Mouse (Mus musculus): ENCODE data around the gene Lcn11. TPM values are rescaled to one million over a fixed set of nuclear protein-coding genes. Genes with fewer than 3 reads are reported as not detected.

Gene Lcn11
- polyA plus RNA-seq, 1 experiment from 2014 or later: not detected

Other genes starting within 250 kb of the Lcn11 start
- gene Traf2, start 230.1 kb upstream of the Lcn11 start, polyA plus RNA-seq (2015; fragmentation: Nextera tagmentation; extraction: Ambion mirVana): 36.0 and 37.3 TPM in 2 replicates
- gene Edf1, start 219.2 kb upstream of the Lcn11 start, polyA plus RNA-seq (2015; fragmentation: Nextera tagmentation; extraction: Ambion mirVana): 373 and 392 TPM in 2 replicates
- gene Mamdc4, start 202.2 kb upstream of the Lcn11 start, polyA plus RNA-seq (2015; fragmentation: Nextera tagmentation; extraction: Ambion mirVana): 8.4 and 10.1 TPM in 2 replicates
- 184 and 197 TPM in 2 replicates for gene Phpt1, start 201.8 kb upstream of the Lcn11 start, polyA plus RNA-seq (2015; fragmentation: Nextera tagmentation; extraction: Ambion mirVana)
- 0.15 and 0.21 TPM in 2 replicates for gene Ajm1, start 195.3 kb upstream of the Lcn11 start, polyA plus RNA-seq (2015; fragmentation: Nextera tagmentation; extraction: Ambion mirVana)
- gene Rabl6, start 168.5 kb upstream of the Lcn11 start, polyA plus RNA-seq (2015; fragmentation: Nextera tagmentation; extraction: Ambion mirVana): 72.8 and 74.7 TPM in 2 replicates
- 0.12 and 0.27 TPM in 2 replicates for gene Ccdc183, start 159.3 kb upstream of the Lcn11 start, polyA plus RNA-seq (2015; fragmentation: Nextera tagmentation; extraction: Ambion mirVana)
- 31.6 and 32.4 TPM in 2 replicates for gene Tmem141, start 155.0 kb upstream of the Lcn11 start, polyA plus RNA-seq (2015; fragmentation: Nextera tagmentation; extraction: Ambion mirVana)
- 3.3 and 4.2 TPM in 2 replicates for gene Fcna, start 149.0 kb upstream of the Lcn11 start, polyA plus RNA-seq (2015; fragmentation: Nextera tagmentation; extraction: Ambion mirVana)
- gene Lcn8, start 123.9 kb upstream of the Lcn11 start, polyA plus RNA-seq (2015; fragmentation: Nextera tagmentation; extraction: Ambion mirVana): not detected in 2 replicates
- not detected in 2 replicates for gene Lcn5, start 119.1 kb upstream of the Lcn11 start, polyA plus RNA-seq (2015; fragmentation: Nextera tagmentation; extraction: Ambion mirVana)
- gene Lcn6, start 100.2 kb upstream of the Lcn11 start, polyA plus RNA-seq (2015; fragmentation: Nextera tagmentation; extraction: Ambion mirVana): not detected in 2 replicates
- not detected in 2 replicates for gene Lcn10, start 94.3 kb upstream of the Lcn11 start, polyA plus RNA-seq (2015; fragmentation: Nextera tagmentation; extraction: Ambion mirVana)
- gene Obp2a, start 77.0 kb upstream of the Lcn11 start, polyA plus RNA-seq (2015; fragmentation: Nextera tagmentation; extraction: Ambion mirVana): 0.23 TPM in 1 of 2 replicates, not detected in the other
- 91.2 and 95.1 TPM in 2 replicates for gene Bmyc, start 70.3 kb upstream of the Lcn11 start, polyA plus RNA-seq (2015; fragmentation: Nextera tagmentation; extraction: Ambion mirVana)
- gene Obp2b, start 40.0 kb upstream of the Lcn11 start, polyA plus RNA-seq (2015; fragmentation: Nextera tagmentation; extraction: Ambion mirVana): not detected in 2 replicates
- not detected in 2 replicates for gene Lcn3, start 11.4 kb upstream of the Lcn11 start, polyA plus RNA-seq (2015; fragmentation: Nextera tagmentation; extraction: Ambion mirVana)
- gene Gm13539, start 5.2 kb downstream of the Lcn11 start, polyA plus RNA-seq (2015; fragmentation: Nextera tagmentation; extraction: Ambion mirVana): not detected in 2 replicates
- not detected in 2 replicates for gene Glt6d1, start 38.8 kb downstream of the Lcn11 start, polyA plus RNA-seq (2015; fragmentation: Nextera tagmentation; extraction: Ambion mirVana)
- gene Lcn9, start 46.1 kb downstream of the Lcn11 start, polyA plus RNA-seq (2015; fragmentation: Nextera tagmentation; extraction: Ambion mirVana): not detected in 2 replicates
- gene Sohlh1, start 70.2 kb downstream of the Lcn11 start, polyA plus RNA-seq (2015; fragmentation: Nextera tagmentation; extraction: Ambion mirVana): not detected in 2 replicates
- 0.37 and 0.96 TPM in 2 replicates for gene Kcnt1, start 86.7 kb downstream of the Lcn11 start, polyA plus RNA-seq (2015; fragmentation: Nextera tagmentation; extraction: Ambion mirVana)
- gene Camsap1, start 206.3 kb downstream of the Lcn11 start, polyA plus RNA-seq (2015; fragmentation: Nextera tagmentation; extraction: Ambion mirVana): 18.6 and 18.9 TPM in 2 replicates
- 89.8 and 94.5 TPM in 2 replicates for gene Ubac1, start 244.7 kb downstream of the Lcn11 start, polyA plus RNA-seq (2015; fragmentation: Nextera tagmentation; extraction: Ambion mirVana)